Mouse (Mus musculus): ENCODE results near the gene Stmn3. TPM values are rescaled to one million over a fixed set of nuclear protein-coding genes. Genes with fewer than 3 reads are reported as not detected.

Stmn3 gene
- polyA plus RNA-seq, 1 experiment = not detected

DNA sequence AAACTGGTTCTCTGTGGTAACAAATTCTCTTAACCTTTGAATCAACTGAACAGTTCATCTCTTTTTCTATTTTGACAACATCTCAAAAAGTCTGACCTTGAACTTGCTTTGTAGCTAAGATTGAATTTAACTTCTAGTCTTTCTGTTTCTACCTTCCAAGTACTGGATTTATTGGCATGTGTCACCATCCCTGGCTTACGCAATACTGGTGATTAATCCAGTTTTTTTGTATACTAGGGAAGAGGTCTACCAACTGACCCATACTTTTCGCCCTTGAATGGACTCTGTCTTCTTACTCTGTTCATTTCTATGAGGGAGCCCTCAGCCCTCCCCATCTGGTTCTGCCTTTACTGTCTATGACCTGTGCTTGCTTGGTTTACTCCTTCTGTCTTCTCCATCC, 11.8 kb upstream of the Stmn3 start:
- H3K27ac ChIP-seq (ENCODE audit: control insufficient read depth, insufficient read depth, low read depth, low read length) = no peak overlapping the region
- H3K4me1 ChIP-seq (ENCODE audit: control insufficient read depth, insufficient read depth, low read length) = no peaks in the 10 kb centered on the region
- TF ChIP-seq POLR2A (IDR thresholded peaks at IDR 0.05; ENCODE audit: control insufficient read depth, low read depth, low read length) (no peak), CTCF (IDR thresholded peaks at IDR 0.05; ENCODE audit: control insufficient read depth, insufficient read depth, insufficient replicate concordance, low read depth, low read length) (no peak)
- no peaks in the 10 kb centered on the region for H3K27me3 ChIP-seq (ENCODE audit: control insufficient read depth, insufficient read depth, low read length)
- peaks cover 7% of the 10 kb centered on the region for H3K36me3 ChIP-seq (ENCODE audit: control insufficient read depth, insufficient read depth, low read length)
- H3K4me3 ChIP-seq (ENCODE audit: control insufficient read depth, low read depth, low read length) = no peak overlapping the region

DNA sequence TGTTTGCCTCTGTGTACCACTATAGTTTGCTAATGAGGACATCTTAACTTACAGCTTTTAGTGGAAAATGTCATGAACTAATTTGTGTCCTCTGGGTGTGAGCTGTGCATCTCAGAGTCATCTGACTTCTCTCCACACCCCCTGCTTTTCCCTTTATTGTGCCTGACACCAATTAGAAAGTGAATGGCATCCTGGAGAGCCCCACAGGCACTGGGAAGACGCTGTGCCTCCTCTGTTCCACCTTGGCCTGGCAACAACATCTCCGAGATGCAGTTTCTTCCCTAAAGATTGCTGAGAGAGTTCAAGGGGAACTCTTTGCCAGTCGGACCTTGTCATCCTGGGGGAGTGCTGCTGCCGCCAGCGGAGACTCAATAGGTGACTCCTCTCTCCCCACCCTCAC, 7.8 kb upstream of the Stmn3 start:
- Histone ChIP-seq H3K4me1 (ENCODE audit: control insufficient read depth, insufficient read depth, low read length) (peaks cover 7% of the 10 kb centered on the region), H3K27ac (ENCODE audit: control insufficient read depth, insufficient read depth, low read depth, low read length) (no peak overlapping the region), H3K4me3 (ENCODE audit: control insufficient read depth, low read depth, low read length) (no peak overlapping the region), H3K36me3 (ENCODE audit: control insufficient read depth, insufficient read depth, low read length) (peaks cover 7% of the 10 kb centered on the region), H3K27me3 (ENCODE audit: control insufficient read depth, insufficient read depth, low read length) (no peaks in the 10 kb centered on the region)
- TF ChIP-seq POLR2A (IDR thresholded peaks at IDR 0.05; ENCODE audit: control insufficient read depth, low read depth, low read length) (no peak), CTCF (IDR thresholded peaks at IDR 0.05; ENCODE audit: control insufficient read depth, insufficient read depth, insufficient replicate concordance, low read depth, low read length) (no peak)

DNA sequence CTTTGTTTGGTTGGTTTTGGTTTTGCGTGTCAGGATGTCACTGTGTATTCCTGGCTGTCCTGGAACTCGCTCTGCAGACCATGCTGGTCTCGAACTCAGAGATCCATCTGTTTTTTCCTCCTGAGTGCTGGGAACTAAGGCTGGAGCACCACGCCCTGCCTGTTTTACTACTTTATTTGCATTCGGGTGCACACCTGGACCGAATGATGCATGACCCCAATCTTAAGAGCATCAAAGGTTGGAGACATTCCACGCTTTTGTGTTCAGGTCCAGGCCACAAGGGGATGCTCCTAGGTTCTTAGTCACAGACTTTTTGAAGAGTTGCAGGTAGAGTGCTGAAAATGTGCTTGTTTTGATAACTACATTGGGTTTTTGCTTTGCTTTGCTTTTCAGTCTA, 5.8 kb upstream of the Stmn3 start:
- Histone ChIP-seq H3K4me3 (ENCODE audit: control insufficient read depth, low read depth, low read length) (peak overlapping the region; percentile 100), H3K36me3 (ENCODE audit: control insufficient read depth, insufficient read depth, low read length) (peaks cover 7% of the 10 kb centered on the region), H3K4me1 (ENCODE audit: control insufficient read depth, insufficient read depth, low read length) (peaks cover 7% of the 10 kb centered on the region), H3K27ac (ENCODE audit: control insufficient read depth, insufficient read depth, low read depth, low read length) (peak overlapping the region; percentile 96), H3K27me3 (ENCODE audit: control insufficient read depth, insufficient read depth, low read length) (no peaks in the 10 kb centered on the region)
- TF ChIP-seq POLR2A (IDR thresholded peaks at IDR 0.05; ENCODE audit: control insufficient read depth, low read depth, low read length) = no peak
- no peak for TF ChIP-seq CTCF (IDR thresholded peaks at IDR 0.05; ENCODE audit: control insufficient read depth, insufficient read depth, insufficient replicate concordance, low read depth, low read length)

DNA sequence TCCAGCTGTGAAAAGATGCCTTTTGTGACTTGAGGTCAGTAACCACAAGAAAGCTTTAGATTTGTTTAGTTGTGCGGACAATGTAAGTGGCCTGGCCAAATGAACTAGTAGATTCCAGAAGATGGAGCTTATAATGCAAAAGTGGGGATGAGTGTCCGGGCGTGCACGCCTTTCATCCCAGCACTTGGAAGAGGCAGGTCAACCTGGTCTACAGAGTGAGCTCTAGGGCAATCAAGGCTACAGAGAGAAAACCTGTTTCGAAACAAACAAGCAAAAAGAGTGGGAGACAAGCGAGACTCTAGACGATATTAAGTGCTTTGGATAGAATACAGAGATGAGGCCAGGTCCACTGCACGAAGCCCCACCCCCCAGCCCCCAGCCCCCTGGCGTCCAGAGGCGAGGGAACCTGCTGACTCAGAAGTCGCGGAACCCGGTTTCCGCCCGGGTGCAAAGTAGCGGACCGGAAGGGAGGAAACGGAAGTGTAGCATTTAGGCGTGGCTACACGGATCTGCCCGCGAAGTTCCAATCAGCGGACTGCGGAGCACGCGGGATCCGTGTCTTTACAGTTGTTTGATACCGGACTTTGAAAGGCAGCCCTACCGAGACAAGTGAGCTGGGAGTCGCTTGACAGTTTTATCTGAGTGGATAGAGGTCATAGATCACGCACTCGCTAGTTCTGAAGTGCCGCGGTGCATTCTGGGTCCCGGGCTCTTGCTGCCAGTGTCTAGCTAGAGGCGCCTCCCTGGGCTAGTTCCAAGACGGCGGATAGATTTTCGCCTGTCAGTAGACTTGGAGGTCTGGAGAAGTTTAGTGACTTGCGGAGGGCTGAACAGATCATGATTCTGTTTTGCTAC, 5.2 kb upstream of the Stmn3 start, which contains the start of gene Rtel1:
Rtel1 (plus strand) TSS at position 492 of the 855 bp plus-strand sequence.
- TF ChIP-seq CTCF (IDR thresholded peaks at IDR 0.05; ENCODE audit: control insufficient read depth, insufficient read depth, insufficient replicate concordance, low read depth, low read length) (no peak), POLR2A (IDR thresholded peaks at IDR 0.05; ENCODE audit: control insufficient read depth, low read depth, low read length) (peak; percentile 77; the same call in 1 of the 2 replicates)
- no peaks in the 10 kb centered on the region for H3K27me3 ChIP-seq (ENCODE audit: control insufficient read depth, insufficient read depth, low read length)
- peaks cover 5% of the 10 kb centered on the region for H3K36me3 ChIP-seq (ENCODE audit: control insufficient read depth, insufficient read depth, low read length)
- peak within 1 kb of the TSS; percentile 96 for H3K27ac ChIP-seq (ENCODE audit: control insufficient read depth, insufficient read depth, low read depth, low read length)
- H3K4me1 ChIP-seq (ENCODE audit: control insufficient read depth, insufficient read depth, low read length) = peaks cover 7% of the 10 kb centered on the region
- peak within 1 kb of the TSS; percentile 100 for H3K4me3 ChIP-seq (ENCODE audit: control insufficient read depth, low read depth, low read length)

DNA sequence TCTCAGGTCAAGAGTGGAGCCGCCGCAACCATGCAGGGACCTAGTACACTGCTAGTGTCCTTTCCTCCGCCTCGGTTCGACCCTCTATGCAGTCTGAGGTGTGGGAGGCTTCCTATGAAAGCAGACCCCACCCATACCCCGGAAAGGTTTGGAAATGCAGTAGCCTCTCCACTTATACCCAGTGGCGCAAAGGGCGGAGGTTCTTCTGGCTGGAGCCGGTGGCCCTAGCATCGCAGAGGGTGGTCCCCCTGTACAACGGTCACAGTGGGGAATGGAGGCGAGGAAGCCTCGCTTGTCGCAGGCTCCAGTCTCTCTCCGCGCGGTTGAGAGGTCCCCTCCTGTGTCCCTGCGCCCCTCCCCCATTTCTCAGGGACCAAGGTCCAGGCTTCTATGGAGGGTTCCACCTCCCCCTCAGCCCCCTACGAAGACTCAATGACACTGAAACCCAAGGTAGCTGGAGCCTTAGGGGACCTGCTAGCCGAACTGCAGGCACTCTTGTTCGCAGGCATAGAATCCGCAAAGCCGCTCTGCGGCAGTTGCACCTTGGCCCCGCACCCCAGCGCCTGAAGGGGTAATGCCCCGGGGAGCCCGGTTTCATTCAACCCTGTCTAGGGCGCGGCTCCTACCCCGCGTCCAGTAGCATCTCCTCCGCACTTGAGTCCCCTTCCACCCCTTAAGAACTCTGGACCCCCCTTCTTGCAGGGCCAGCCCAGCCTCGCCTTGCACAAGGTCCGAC, 788 bp downstream of the Stmn3 start:
- TF ChIP-seq POLR2A (IDR thresholded peaks at IDR 0.05; ENCODE audit: control insufficient read depth, low read depth, low read length) (no peak), CTCF (IDR thresholded peaks at IDR 0.05; ENCODE audit: control insufficient read depth, insufficient read depth, insufficient replicate concordance, low read depth, low read length) (no peak)
- H3K36me3 ChIP-seq (ENCODE audit: control insufficient read depth, insufficient read depth, low read length) = no peaks in the 10 kb centered on the region
- peak overlapping the region; percentile 28 for H3K4me3 ChIP-seq (ENCODE audit: control insufficient read depth, low read depth, low read length)
- H3K27ac ChIP-seq (ENCODE audit: control insufficient read depth, insufficient read depth, low read depth, low read length) = no peak overlapping the region
- H3K4me1 ChIP-seq (ENCODE audit: control insufficient read depth, insufficient read depth, low read length) = peaks cover 8% of the 10 kb centered on the region
- H3K27me3 ChIP-seq (ENCODE audit: control insufficient read depth, insufficient read depth, low read length) = no peaks in the 10 kb centered on the region

DNA sequence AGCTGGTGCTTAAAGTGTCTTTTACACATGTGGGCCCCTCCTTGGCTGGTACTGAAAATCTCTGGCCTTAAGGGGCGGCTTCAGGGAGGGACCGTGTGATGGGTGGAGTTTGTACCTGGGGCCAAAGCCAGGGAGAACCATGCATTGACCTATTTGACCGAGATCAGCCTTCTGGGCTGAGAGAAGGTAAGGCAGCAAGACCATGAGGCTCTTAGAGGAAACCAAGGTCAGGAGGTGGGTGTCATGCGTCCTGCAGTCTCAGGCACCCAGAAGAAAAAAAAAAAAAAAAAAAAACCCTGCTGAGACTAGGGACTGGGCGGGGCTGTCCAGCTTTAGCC, 1.3 kb downstream of the Stmn3 start:
- Histone ChIP-seq H3K4me3 (ENCODE audit: control insufficient read depth, low read depth, low read length) (no peak overlapping the region), H3K27ac (ENCODE audit: control insufficient read depth, insufficient read depth, low read depth, low read length) (no peak overlapping the region), H3K36me3 (ENCODE audit: control insufficient read depth, insufficient read depth, low read length) (no peaks in the 10 kb centered on the region), H3K27me3 (ENCODE audit: control insufficient read depth, insufficient read depth, low read length) (no peaks in the 10 kb centered on the region), H3K4me1 (ENCODE audit: control insufficient read depth, insufficient read depth, low read length) (peaks cover 8% of the 10 kb centered on the region)
- TF ChIP-seq CTCF (IDR thresholded peaks at IDR 0.05; ENCODE audit: control insufficient read depth, insufficient read depth, insufficient replicate concordance, low read depth, low read length) (no peak), POLR2A (IDR thresholded peaks at IDR 0.05; ENCODE audit: control insufficient read depth, low read depth, low read length) (no peak)

DNA sequence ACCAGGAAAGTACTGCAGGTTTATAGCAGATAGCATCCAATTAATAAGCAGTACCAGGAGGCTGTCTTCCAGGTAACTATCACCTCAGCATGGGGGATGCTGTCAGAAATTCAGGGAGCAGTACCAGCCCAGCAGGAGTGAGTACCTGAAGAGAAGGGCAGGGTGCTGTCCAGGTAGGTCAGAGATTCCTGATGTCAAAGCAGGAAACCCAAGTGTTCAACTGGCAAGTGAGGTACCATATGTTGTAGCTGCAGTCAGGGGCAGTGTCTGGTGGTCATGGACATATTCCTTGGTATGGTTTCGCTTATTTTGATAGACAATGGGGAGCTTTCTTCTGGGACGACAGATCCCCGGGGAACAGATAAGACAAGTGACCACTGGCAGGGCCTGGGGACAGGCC, 1.9 kb downstream of the Stmn3 start:
- Histone ChIP-seq H3K27ac (ENCODE audit: control insufficient read depth, insufficient read depth, low read depth, low read length) (no peak overlapping the region), H3K27me3 (ENCODE audit: control insufficient read depth, insufficient read depth, low read length) (no peaks in the 10 kb centered on the region), H3K4me3 (ENCODE audit: control insufficient read depth, low read depth, low read length) (no peak overlapping the region), H3K4me1 (ENCODE audit: control insufficient read depth, insufficient read depth, low read length) (peaks cover 12% of the 10 kb centered on the region), H3K36me3 (ENCODE audit: control insufficient read depth, insufficient read depth, low read length) (no peaks in the 10 kb centered on the region)
- TF ChIP-seq CTCF (IDR thresholded peaks at IDR 0.05; ENCODE audit: control insufficient read depth, insufficient read depth, insufficient replicate concordance, low read depth, low read length) (no peak), POLR2A (IDR thresholded peaks at IDR 0.05; ENCODE audit: control insufficient read depth, low read depth, low read length) (no peak)

All from testis, adult 2 months (tissue).